8 mouse cellular contexts compared by ENCODE assay signal in genomic region chr5:91444981-91445517, GRCm38 (mm10). TPM values are rescaled to one million over a fixed set of nuclear protein-coding genes. Genes with fewer than 3 reads are reported as not detected.
DNase-seq lines count a peak whose midpoint lies in the region; ATAC-seq and TF ChIP-seq lines count a peak whose summit lies in the region.

No protein-coding gene starts in this region.

- WGBS in lung, embryonic 14.5 days, result 28% methylated on average over 3 of the region's 3 CpGs
- whole genome bisulfite sequencing in midbrain, embryonic 12.5 days, result 44% methylated on average over 3 of the region's 3 CpGs

- no peak overlapping the region for H3K27ac ChIP-seq in lung, embryonic 14.5 days (ENCODE audit: low read depth)
- no peak overlapping the region for H3K27ac ChIP-seq in midbrain, embryonic 12.5 days (replicated peaks)

- no peaks in the 10 kb centered on the region for H3K36me3 ChIP-seq in lung, embryonic 14.5 days (ENCODE audit: insufficient read depth)
- H3K36me3 ChIP-seq in midbrain, embryonic 12.5 days, result no peaks in the 10 kb centered on the region

- no peak for TF ChIP-seq CTCF in lung, embryonic 14.5 days (IDR thresholded peaks at IDR 0.05; ENCODE audit: low read depth)

- no peaks in the 10 kb centered on the region for H3K27me3 ChIP-seq in lung, embryonic 14.5 days (ENCODE audit: insufficient read depth, low read length)
- H3K27me3 ChIP-seq in midbrain, embryonic 12.5 days, result no peaks in the 10 kb centered on the region

- DNase-seq in cerebellum, postnatal 10 days, result peak; percentile 67 to 78
- peak; percentile 45 for DNase-seq in lung, embryonic 14.5 days
- no peak for DNase-seq in lung, postnatal 4 days
- peak; percentile 65 to 67 for DNase-seq in heart, postnatal 10 days
- no peak for DNase-seq in ovary, postnatal 36 days (ENCODE audit: low spot score)
- DNase-seq in kidney, postnatal 14 days, result no peak

- no peak overlapping the region for H3K4me2 ChIP-seq in lung, embryonic 14.5 days
- no peak overlapping the region for H3K4me2 ChIP-seq in midbrain, embryonic 12.5 days (replicated peaks)

- no peaks in the 10 kb centered on the region for H3K4me1 ChIP-seq in lung, embryonic 14.5 days (ENCODE audit: insufficient read depth)
- peaks cover 7% of the 10 kb centered on the region; the same call in 1 of the 2 replicates for H3K4me1 ChIP-seq in midbrain, embryonic 12.5 days

- H3K9ac ChIP-seq in lung, embryonic 14.5 days, result no peak overlapping the region
- H3K9ac ChIP-seq in midbrain, embryonic 12.5 days (replicated peaks), result no peak overlapping the region

- ATAC-seq in cerebellum, adult (ENCODE audit: insufficient number of reproducible peaks, low FRiP score, low TSS enrichment), result no peak
- ATAC-seq in lung, embryonic 14.5 days (ENCODE audit: insufficient read depth), result peak; percentile 88
- ATAC-seq in midbrain, embryonic 12.5 days (ENCODE audit: low FRiP score, low read depth), result peak; percentile 80

- intact Hi-C loops in heart, postnatal 10 days (cut with DNase I), result no loop called here

- H3K4me3 ChIP-seq in lung, embryonic 14.5 days (ENCODE audit: low read depth, low read length), result no peak overlapping the region
- H3K4me3 ChIP-seq in midbrain, embryonic 12.5 days, result no peak overlapping the region

- no peaks in the 10 kb centered on the region for H3K9me3 ChIP-seq in lung, embryonic 14.5 days (ENCODE audit: low read depth, low read length)
- no peaks in the 10 kb centered on the region for H3K9me3 ChIP-seq in midbrain, embryonic 12.5 days

RNA-seq across cellular contexts. Expression of gene Btc, which starts 42.3 kb away (rescaled TPM):
- polyA plus RNA-seq in lung, embryonic 14.5 days (2014; fragmentation: Nextera tagmentation; extraction: Ambion mirVana), result 1.8 and 2.3 TPM in 2 replicates
- total RNA-seq in heart, postnatal 10 days (2021), result 1 to 10 TPM; 1.4 to 1.6 TPM
- polyA plus RNA-seq in midbrain, embryonic 12.5 days (2016; fragmentation: Nextera tagmentation; extraction: Ambion mirVana), result not detected in 2 replicates

Comparison
In these comparisons a context has a peak if more than half of its experiments do, and no peak if none do; other contexts are left out.
1. DNase-seq: peak in cerebellum, postnatal 10 days (2 of 2), lung, embryonic 14.5 days (single experiment) and heart, postnatal 10 days (2 of 2); none in lung, postnatal 4 days (0 of 2), ovary, postnatal 36 days (single experiment) and kidney, postnatal 14 days (single experiment).